Mouse (Mus musculus): ENCODE measurements around the gene Rp9. TPM values are rescaled to one million over a fixed set of nuclear protein-coding genes. Genes with fewer than 3 reads are reported as not detected.

Rp9 gene
- polyA plus RNA-seq, 1 experiment = 62.3 TPM

DNA sequence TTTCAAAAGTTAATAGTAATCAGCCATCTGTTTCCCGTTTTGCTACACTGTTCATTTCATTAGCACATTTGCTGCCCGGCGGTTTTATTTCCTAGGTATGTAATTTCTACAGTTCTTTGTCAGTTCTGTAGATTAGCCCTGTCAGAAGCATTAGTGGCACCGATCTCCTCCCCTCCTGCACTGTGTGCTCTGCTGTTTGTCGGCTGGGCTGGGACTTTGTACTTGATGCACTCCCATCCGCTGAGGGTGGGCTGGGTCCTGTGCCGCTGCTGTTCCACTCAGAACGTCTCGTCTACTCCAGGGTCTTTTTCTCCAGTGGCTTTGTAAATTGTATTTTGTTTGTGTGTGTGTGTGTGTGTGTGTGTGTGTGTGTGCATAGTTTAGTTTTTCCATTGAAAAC, 19.4 kb upstream of the Rp9 start:
- TF ChIP-seq POLR2A (IDR thresholded peaks at IDR 0.05; ENCODE audit: extremely low read depth, insufficient read depth, low read length) (no peak), CTCF (IDR thresholded peaks at IDR 0.05; ENCODE audit: extremely low read depth, insufficient read depth, low read length) (no peak)
- Histone ChIP-seq H3K4me1 (ENCODE audit: control insufficient read depth, insufficient read depth, low read length) (no peaks in the 10 kb centered on the region), H3K4me3 (ENCODE audit: insufficient read depth, low read length) (no peak overlapping the region), H3K27ac (ENCODE audit: insufficient read depth, low read length) (no peak overlapping the region)

DNA sequence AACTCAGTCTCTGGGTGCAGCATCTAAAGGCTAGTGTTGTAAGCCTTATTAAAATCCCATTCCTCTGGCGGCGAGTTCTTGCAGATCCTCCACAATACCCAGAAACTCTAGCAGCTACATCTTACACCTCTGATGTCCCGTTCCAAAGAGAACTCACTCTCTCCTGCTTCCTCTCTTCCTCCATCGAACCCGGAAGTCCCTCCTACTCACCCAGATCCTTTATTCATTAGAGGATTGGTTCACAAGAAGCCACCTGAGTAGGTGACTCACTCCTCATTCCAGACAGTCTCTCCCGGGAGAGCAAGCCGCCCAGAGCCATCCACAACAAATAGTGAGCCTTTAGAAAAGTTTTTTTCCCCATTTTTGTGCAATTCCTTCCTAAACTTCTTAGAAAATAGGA, 16.7 kb upstream of the Rp9 start:
- Histone ChIP-seq H3K27ac (ENCODE audit: insufficient read depth, low read length) (no peak overlapping the region), H3K4me3 (ENCODE audit: insufficient read depth, low read length) (no peak overlapping the region), H3K4me1 (ENCODE audit: control insufficient read depth, insufficient read depth, low read length) (no peaks in the 10 kb centered on the region)
- TF ChIP-seq POLR2A (IDR thresholded peaks at IDR 0.05; ENCODE audit: extremely low read depth, insufficient read depth, low read length) = no peak
- no peak for TF ChIP-seq CTCF (IDR thresholded peaks at IDR 0.05; ENCODE audit: extremely low read depth, insufficient read depth, low read length)

DNA sequence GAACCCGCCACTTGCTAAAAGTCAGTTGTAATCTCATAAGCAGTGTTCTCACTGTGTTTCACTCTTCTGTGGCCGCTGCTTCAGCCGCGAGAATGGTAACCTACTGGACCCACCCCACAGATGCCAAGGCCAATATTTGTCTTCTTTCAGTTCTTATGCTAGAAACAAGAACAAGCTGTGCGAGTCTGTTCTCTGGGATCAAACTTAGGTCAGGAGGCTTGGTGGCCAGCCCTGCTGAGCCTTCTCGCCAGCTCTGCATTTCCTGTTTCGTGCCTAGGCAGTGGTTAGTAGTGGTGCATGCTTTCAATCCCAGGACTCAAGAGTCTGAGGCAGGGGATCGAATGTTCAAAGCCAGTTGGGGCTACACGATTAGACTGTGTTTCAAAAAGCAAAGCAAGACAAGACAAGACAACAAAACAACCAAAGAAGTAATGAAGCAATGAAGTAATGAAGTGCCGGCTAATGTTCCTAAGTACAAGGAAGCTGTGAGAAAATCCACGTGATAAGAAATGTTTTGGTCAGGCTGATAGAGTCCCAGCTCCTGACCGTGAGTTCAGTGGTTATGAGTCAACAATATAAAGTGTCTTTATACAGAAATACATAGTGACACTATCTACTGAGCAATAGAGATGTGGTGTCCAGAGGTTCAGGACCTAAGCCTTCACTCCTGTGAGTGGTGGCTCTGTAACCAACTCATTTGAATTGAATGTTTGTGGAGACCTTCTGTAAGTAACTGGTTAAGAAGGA, 15.2 kb upstream of the Rp9 start:
- TF ChIP-seq POLR2A (IDR thresholded peaks at IDR 0.05; ENCODE audit: extremely low read depth, insufficient read depth, low read length) (no peak), CTCF (IDR thresholded peaks at IDR 0.05; ENCODE audit: extremely low read depth, insufficient read depth, low read length) (no peak)

DNA sequence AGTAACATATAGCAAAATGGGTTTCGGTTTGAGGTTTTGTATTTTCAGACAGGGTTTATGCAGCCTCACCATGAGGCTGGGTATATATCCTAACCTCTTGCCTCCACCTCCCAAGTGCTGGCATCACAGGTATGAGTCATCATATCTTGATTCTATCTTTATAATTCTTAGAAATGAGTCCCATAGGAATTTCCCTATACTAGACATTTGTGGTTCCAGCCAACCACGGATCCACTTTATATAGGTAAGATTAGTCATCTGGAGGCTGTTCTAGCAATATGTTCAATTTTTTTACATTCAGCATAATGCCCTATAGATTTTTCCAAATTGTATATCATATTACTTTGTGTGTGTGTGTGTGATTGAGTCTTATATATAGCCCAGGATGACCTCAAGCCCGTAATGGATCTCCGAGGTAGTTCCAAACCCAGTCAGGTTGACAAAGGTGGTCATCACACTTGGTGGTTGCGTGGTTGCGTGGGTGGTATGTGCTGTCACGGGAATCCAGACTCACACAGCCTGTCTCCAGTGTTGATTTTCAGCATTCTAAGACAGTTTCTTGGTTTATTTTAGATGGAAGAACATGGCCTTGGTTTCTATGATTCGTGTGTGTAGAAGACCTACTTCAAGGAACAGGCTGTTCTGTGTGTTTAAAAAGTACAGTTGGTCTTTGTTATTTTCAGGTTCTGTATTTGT, 14.5 kb upstream of the Rp9 start:
- Histone ChIP-seq H3K4me3 (ENCODE audit: insufficient read depth, low read length) (no peak overlapping the region), H3K4me1 (ENCODE audit: control insufficient read depth, insufficient read depth, low read length) (no peaks in the 10 kb centered on the region), H3K27ac (ENCODE audit: insufficient read depth, low read length) (no peak overlapping the region)
- no peak for TF ChIP-seq POLR2A (IDR thresholded peaks at IDR 0.05; ENCODE audit: extremely low read depth, insufficient read depth, low read length)
- TF ChIP-seq CTCF (IDR thresholded peaks at IDR 0.05; ENCODE audit: extremely low read depth, insufficient read depth, low read length) = no peak

More for the DNA sequence above, 15.2 kb upstream of the Rp9 start:
- H3K4me1 ChIP-seq (ENCODE audit: control insufficient read depth, insufficient read depth, low read length) = no peaks in the 10 kb centered on the region
- no peak overlapping the region for H3K27ac ChIP-seq (ENCODE audit: insufficient read depth, low read length)
- no peak overlapping the region for H3K4me3 ChIP-seq (ENCODE audit: insufficient read depth, low read length)

DNA sequence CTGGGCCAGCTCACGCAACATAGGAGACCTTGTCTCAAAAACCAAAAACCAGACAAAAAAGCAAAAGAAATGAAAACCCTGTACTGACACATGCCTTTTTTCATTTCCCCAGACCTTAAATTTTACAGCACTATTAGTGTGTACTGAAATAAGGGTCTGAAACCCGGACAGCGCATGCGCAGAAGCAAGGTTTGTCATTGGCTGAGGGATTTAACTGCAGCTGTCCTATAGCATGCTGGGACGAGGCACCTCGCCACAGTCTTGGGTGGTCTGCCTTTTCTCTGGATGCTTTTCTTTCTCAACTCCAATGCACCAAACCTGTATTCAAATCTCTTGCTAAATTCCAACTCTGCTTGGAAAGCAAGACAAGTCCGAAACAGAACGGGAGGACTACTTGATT, 9.4 kb upstream of the Rp9 start:
- Histone ChIP-seq H3K4me3 (ENCODE audit: insufficient read depth, low read length) (no peak overlapping the region), H3K4me1 (ENCODE audit: control insufficient read depth, insufficient read depth, low read length) (peaks cover 2% of the 10 kb centered on the region), H3K27ac (ENCODE audit: insufficient read depth, low read length) (no peak overlapping the region)
- TF ChIP-seq POLR2A (IDR thresholded peaks at IDR 0.05; ENCODE audit: extremely low read depth, insufficient read depth, low read length) (no peak), CTCF (IDR thresholded peaks at IDR 0.05; ENCODE audit: extremely low read depth, insufficient read depth, low read length) (no peak)

DNA sequence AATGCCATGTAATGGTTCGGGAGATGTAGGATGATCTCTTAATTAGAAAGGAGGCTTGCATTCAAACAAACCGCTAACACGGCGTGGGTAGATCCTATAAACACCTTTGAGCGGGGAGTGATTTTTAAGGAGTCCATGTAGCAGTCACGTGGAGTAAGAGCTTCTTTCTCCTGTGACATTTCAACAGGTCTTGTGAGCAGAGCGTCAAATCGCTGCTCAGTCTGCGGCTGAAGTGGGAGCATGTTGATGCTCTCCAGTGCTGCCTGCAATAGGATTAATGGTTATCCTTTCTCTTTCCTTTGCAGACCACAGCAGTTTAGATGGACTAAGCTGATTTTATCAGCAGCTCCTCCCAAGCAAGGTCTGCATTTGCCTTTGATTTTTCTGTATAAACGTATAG, 6.7 kb upstream of the Rp9 start:
- no peak overlapping the region for H3K27ac ChIP-seq (ENCODE audit: insufficient read depth, low read length)
- H3K4me3 ChIP-seq (ENCODE audit: insufficient read depth, low read length) = peak overlapping the region; percentile 63
- TF ChIP-seq CTCF (IDR thresholded peaks at IDR 0.05; ENCODE audit: extremely low read depth, insufficient read depth, low read length) (no peak), POLR2A (IDR thresholded peaks at IDR 0.05; ENCODE audit: extremely low read depth, insufficient read depth, low read length) (no peak)
- H3K4me1 ChIP-seq (ENCODE audit: control insufficient read depth, insufficient read depth, low read length) = peaks cover 2% of the 10 kb centered on the region

DNA sequence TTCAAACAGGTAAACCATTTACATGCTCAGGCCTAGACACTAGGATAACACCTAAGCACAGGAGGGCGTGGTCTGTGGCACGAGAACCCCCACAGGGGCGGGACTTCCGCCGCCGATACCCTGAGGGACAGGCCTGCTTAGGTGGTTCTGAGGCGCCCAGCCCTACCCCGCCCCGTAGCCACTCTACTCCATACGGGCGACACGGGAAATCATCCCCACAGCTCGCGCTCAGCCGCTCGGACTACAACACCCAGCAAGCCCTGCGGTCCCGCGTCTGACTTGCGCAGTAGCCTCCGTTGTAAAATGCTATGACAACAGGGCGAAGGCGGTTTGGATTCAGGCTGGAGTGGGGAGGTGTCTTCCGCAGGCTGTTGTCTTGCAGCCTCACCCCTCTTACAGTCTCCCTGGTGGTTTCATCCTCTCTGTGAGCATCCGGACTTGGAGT, 5.9 kb upstream of the Rp9 start, which contains the start of gene Bbs9:
Bbs9 (plus strand) TSS at position 292 of the 445 bp plus-strand sequence.
- TF ChIP-seq CTCF (IDR thresholded peaks at IDR 0.05; ENCODE audit: extremely low read depth, insufficient read depth, low read length) (no peak), POLR2A (IDR thresholded peaks at IDR 0.05; ENCODE audit: extremely low read depth, insufficient read depth, low read length) (peak; percentile 87)
- Histone ChIP-seq H3K27ac (ENCODE audit: insufficient read depth, low read length) (no peak within 1 kb of the TSS), H3K4me3 (ENCODE audit: insufficient read depth, low read length) (peak within 1 kb of the TSS; percentile 63), H3K4me1 (ENCODE audit: control insufficient read depth, insufficient read depth, low read length) (peaks cover 2% of the 10 kb centered on the region)

DNA sequence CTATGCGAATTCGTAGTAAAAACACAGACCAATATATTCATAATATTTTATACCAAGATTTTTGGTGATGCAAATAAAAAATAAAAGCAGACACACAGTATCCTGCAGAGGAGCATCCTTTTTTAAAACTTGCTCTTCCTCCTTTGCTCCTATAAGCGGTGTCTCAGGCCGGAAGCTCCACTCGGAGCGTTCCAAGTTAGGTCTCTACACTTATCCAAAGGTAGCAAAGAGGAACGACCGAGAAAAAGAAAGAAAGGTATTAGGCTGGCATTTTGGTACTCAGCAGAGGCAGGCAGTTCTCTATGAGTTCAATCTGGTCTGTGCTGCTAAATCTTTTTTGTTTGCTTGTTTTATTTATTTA, 664 bp downstream of the Rp9 start:
- H3K27ac ChIP-seq (ENCODE audit: insufficient read depth, low read length) = no peak overlapping the region
- H3K4me3 ChIP-seq (ENCODE audit: insufficient read depth, low read length) = no peak overlapping the region; the same call in 1 of the 2 replicates
- H3K4me1 ChIP-seq (ENCODE audit: control insufficient read depth, insufficient read depth, low read length) = 0 out of 2 replicates have a peak, but pooled peaks cover 1% of the 10 kb centered on the region
- no peak for TF ChIP-seq POLR2A (IDR thresholded peaks at IDR 0.05; ENCODE audit: extremely low read depth, insufficient read depth, low read length)
- no peak for TF ChIP-seq CTCF (IDR thresholded peaks at IDR 0.05; ENCODE audit: extremely low read depth, insufficient read depth, low read length)

DNA sequence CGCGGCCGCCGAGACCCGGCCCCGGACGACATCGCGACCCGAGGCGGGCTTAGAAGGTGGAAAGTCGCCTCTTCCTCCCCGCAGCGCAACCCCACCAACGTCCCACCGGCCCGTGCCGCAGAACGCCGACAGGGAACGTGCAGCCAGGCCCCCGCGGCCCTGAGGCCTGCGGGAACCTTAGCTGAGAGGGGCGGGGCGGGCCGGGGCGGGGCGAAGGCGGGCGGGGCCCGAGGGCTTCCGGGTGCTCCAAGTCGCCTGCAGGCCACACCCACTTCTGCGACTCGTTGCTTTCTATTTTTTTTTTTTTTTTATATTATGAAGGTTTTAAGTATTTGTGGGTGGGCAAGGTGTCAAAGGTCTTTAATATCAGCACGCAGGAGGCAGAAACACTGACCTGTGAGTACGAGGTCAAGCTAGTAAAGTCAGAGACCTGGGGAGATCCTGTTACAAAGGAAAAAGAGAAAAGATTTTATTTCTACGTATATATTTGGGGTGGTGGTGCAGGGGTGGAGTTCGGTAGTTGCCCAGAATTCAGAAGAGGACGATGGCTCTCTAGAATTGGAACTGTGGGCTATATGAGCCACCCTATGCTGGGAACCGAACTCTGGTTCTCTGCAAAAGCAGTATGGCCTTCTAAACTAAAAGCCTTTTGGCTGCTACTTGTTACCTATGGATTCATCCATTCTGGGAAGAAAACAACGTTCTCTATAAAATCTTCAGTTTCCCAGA, 1.2 kb downstream of the Rp9 start:
- Histone ChIP-seq H3K4me3 (ENCODE audit: insufficient read depth, low read length) (peak overlapping the region; percentile 78), H3K4me1 (ENCODE audit: control insufficient read depth, insufficient read depth, low read length) (0 out of 2 replicates have a peak, but pooled peaks cover 1% of the 10 kb centered on the region), H3K27ac (ENCODE audit: insufficient read depth, low read length) (peak overlapping the region; percentile 96)
- peak; percentile 68; the same call in 1 of the 2 replicates for TF ChIP-seq POLR2A (IDR thresholded peaks at IDR 0.05; ENCODE audit: extremely low read depth, insufficient read depth, low read length)
- no peak for TF ChIP-seq CTCF (IDR thresholded peaks at IDR 0.05; ENCODE audit: extremely low read depth, insufficient read depth, low read length)
